Mouse (Mus musculus) heart, adult 2 months (tissue): ENCODE data around the gene Fnbp1. TPM values are rescaled to one million over a fixed set of nuclear protein-coding genes. Genes with fewer than 3 reads are reported as not detected.

Source experiments
- DNase-seq, 2 experiments: peaks; one replicate each; pipeline ENCODE4 v3.0.0; 2021
- H3K27ac ChIP-seq: fragments of 200-600 bp; 2 replicates; pipeline ENCODE4 v1.8.1; 2022
- H3K27me3 ChIP-seq: fragments of 200-500 bp; 2 replicates; pipeline ENCODE4 v1.6.1; 2012; ENCODE audit warnings: mild to moderate bottlenecking, low read length, inconsistent platforms, mixed read lengths; ENCODE audit not compliant: control insufficient read depth, insufficient read depth
- H3K36me3 ChIP-seq: fragments of 200-500 bp; 2 replicates; pipeline ENCODE4 v1.6.1; 2012; ENCODE audit warnings: low read length, inconsistent platforms; ENCODE audit not compliant: control insufficient read depth, insufficient read depth
- H3K4me1 ChIP-seq: fragments of 200-500 bp; 2 replicates; pipeline ENCODE4 v1.6.1; 2011; ENCODE audit warnings: low read length; ENCODE audit not compliant: control insufficient read depth, insufficient read depth
- H3K4me3 ChIP-seq: fragments of 200-600 bp; 2 replicates; pipeline ENCODE4 v1.8.1; 2022
- H3K79me2 ChIP-seq: fragments of 200-500 bp; replicated peaks from 2 replicates; pipeline ENCODE4 v1.6.1; 2012; ENCODE audit warnings: mild to moderate bottlenecking, inconsistent platforms, low read length, moderate library complexity, mixed read lengths; ENCODE audit not compliant: control insufficient read depth, insufficient read depth
- H3K9ac ChIP-seq: fragments of 200-500 bp; 2 replicates; pipeline ENCODE4 v1.6.1; 2012; ENCODE audit warnings: low read depth, mild to moderate bottlenecking, control low read depth, inconsistent platforms, low read length, mixed read lengths
- CTCF ChIP-seq: fragments of 200-600 bp; IDR thresholded peaks from 2 replicates; pipeline ENCODE4 v1.8.1; 2022; ENCODE audit warnings: antibody characterized with exemption, mild to moderate bottlenecking, moderate library complexity
- EP300 ChIP-seq: fragments of 200-500 bp; IDR thresholded peaks from 2 replicates; pipeline ENCODE4 v1.6.1; 2011; ENCODE audit warnings: low read depth, low read length, control low read depth; ENCODE audit not compliant: insufficient read depth
- POLR2A ChIP-seq: fragments of 200-500 bp; IDR thresholded peaks from 2 replicates; pipeline ENCODE4 v1.6.1; 2011; ENCODE audit warnings: mild to moderate bottlenecking, low read depth, low read length, control low read depth; ENCODE audit not compliant: insufficient read depth
- WGBS: fragments of 180-500 bp; shearing (Covaris S2); methylation state at CpG from one replicate; pipeline ENCODE4 v1.1.7; 2018; 5-methylcytosine and 5-hydroxymethylcytosine counted together
- intact Hi-C: fragments of 180-260 bp; cut with DNase I; formaldehyde crosslinking; loops from one replicate; pipeline ENCODE4 v1.15.1; 2025
- polyA plus RNA-seq: library from polyadenylated mRNA; depleted of rRNA; stranded (reverse); fragments of >200 nt; gene quantifications from 2 replicates; pipeline ENCODE4 v1.2.3, GENCODE M21; 2012
- total RNA-seq, 2 experiments: library from RNA; stranded (reverse); gene quantifications; 2 replicates each; pipeline ENCODE4 v1.2.3; 2021

Gene Fnbp1
- total and polyA plus RNA-seq, 3 experiments: 40.3 to 53.6 (median 49.0) TPM

- no peak overlapping the region for H3K27ac ChIP-seq
- WGBS: 84% methylated on average over 7 of the region's 7 CpGs
- intact Hi-C loops: no loop called here
These were observed 5.2 kb upstream of the Fnbp1 start for GRCm38 (mm10) chr2:31147054-31147453.

GRCm38 (mm10) chr2:31144901-31145300, 3.1 kb upstream of the Fnbp1 start:
- no peak for TF ChIP-seq EP300
- no peak for TF ChIP-seq POLR2A
- no peak for TF ChIP-seq CTCF
- DNase-seq: no peak
- Histone ChIP-seq H3K27me3 (no peaks in the 10 kb centered on the region), H3K27ac (no peak overlapping the region), H3K36me3 (no peaks in the 10 kb centered on the region), H3K4me3 (no peak overlapping the region), H3K9ac (no peak overlapping the region), H3K4me1 (peaks cover 5% of the 10 kb centered on the region), H3K79me2 (peaks cover 2% of the 10 kb centered on the region; the same call in 1 of the 2 replicates)
- intact Hi-C loops: loop anchor here (5.0 kb wide), 1 partner anchor 38 kb away; no protein-coding TSS in a partner anchor
- WGBS: 57% methylated on average over 1 of the region's 1 CpGs

More at GRCm38 (mm10) chr2:31147054-31147453, 5.2 kb upstream of the Fnbp1 start:
- H3K9ac ChIP-seq: no peak overlapping the region
- H3K36me3 ChIP-seq: peaks cover 3% of the 10 kb centered on the region; the same call in 1 of the 2 replicates
- no peaks in the 10 kb centered on the region for H3K27me3 ChIP-seq
- no peak overlapping the region for H3K4me3 ChIP-seq
- peaks cover 3% of the 10 kb centered on the region for H3K4me1 ChIP-seq
- no peak for TF ChIP-seq EP300
- TF ChIP-seq CTCF: no peak
- no peak for TF ChIP-seq POLR2A
- no peaks in the 10 kb centered on the region for H3K79me2 ChIP-seq
- DNase-seq: no peak

GRCm38 (mm10) chr2:31143768-31144695, 2.2 kb upstream of the Fnbp1 start:
- Histone ChIP-seq H3K79me2 (peaks cover 2% of the 10 kb centered on the region; the same call in 1 of the 2 replicates), H3K4me1 (peaks cover 5% of the 10 kb centered on the region), H3K27me3 (no peaks in the 10 kb centered on the region), H3K27ac (no peak overlapping the region; the same call in 1 of the 2 replicates), H3K36me3 (no peaks in the 10 kb centered on the region), H3K4me3 (no peak overlapping the region), H3K9ac (no peak overlapping the region)
- intact Hi-C loops: loop anchor here (2.0 to 5.0 kb wide), 2 partner anchors 37 to 119 kb away; no protein-coding TSS in a partner anchor
- WGBS: 40% methylated on average over 16 of the region's 16 CpGs
- no peak for DNase-seq
- TF ChIP-seq POLR2A (no peak), CTCF (no peak), EP300 (no peak)

- Histone ChIP-seq H3K27ac (no peak overlapping the region; the same call in 1 of the 2 replicates), H3K4me3 (no peak overlapping the region), H3K79me2 (peaks cover 6% of the 10 kb centered on the region; the same call in 1 of the 2 replicates), H3K4me1 (peaks cover 5% of the 10 kb centered on the region), H3K27me3 (no peaks in the 10 kb centered on the region), H3K36me3 (no peaks in the 10 kb centered on the region), H3K9ac (0 out of 2 replicates have a peak overlapping the region, but pooled peaks have one; percentile 15)
- 55% methylated on average over 6 of the region's 6 CpGs for WGBS
- DNase-seq: peak in 1 of 2 experiments; percentile 18
- TF ChIP-seq CTCF: no peak
- no peak; the same call in 1 of the 2 replicates for TF ChIP-seq POLR2A
- no peak for TF ChIP-seq EP300
- intact Hi-C loops: loop anchor here (2.0 to 5.0 kb wide), 2 partner anchors 36 to 119 kb away; no protein-coding TSS in a partner anchor
These were observed 1.5 kb upstream of the Fnbp1 start for GRCm38 (mm10) chr2:31143326-31143725.

- no peaks in the 10 kb centered on the region for H3K27me3 ChIP-seq
These were observed 697 bp upstream of the Fnbp1 start for GRCm38 (mm10) chr2:31142505-31142904.

More at GRCm38 (mm10) chr2:31142505-31142904, 697 bp upstream of the Fnbp1 start:
- H3K36me3 ChIP-seq: no peaks in the 10 kb centered on the region
- peak overlapping the region; percentile 85 for H3K9ac ChIP-seq
- H3K4me3 ChIP-seq: peak overlapping the region; percentile 98
- peaks cover 6% of the 10 kb centered on the region; the same call in 1 of the 2 replicates for H3K79me2 ChIP-seq
- H3K4me1 ChIP-seq: peaks cover 6% of the 10 kb centered on the region
- TF ChIP-seq CTCF: peak; percentile 17; the same call in 1 of the 2 replicates
- no peak for TF ChIP-seq POLR2A
- no peak for TF ChIP-seq EP300
- WGBS: 29% methylated on average over 3 of the region's 3 CpGs
- H3K27ac ChIP-seq: peak overlapping the region; percentile 89
- intact Hi-C loops: loop anchor here (2.0 to 5.0 kb wide), 2 partner anchors 35 to 118 kb away; no protein-coding TSS in a partner anchor
- peak; percentile 37 to 52 for DNase-seq
